Mouse (Mus musculus) natural killer cell, adult 2 months (primary cell): ENCODE results near the gene Arhgap28.

Source experiments
- DNase-seq, 2 experiments: peaks; one replicate each; pipeline ENCODE4 v3.0.0; 2022; ENCODE audit warnings: low spot score in 2 of 2

Arhgap28 gene

DNA sequence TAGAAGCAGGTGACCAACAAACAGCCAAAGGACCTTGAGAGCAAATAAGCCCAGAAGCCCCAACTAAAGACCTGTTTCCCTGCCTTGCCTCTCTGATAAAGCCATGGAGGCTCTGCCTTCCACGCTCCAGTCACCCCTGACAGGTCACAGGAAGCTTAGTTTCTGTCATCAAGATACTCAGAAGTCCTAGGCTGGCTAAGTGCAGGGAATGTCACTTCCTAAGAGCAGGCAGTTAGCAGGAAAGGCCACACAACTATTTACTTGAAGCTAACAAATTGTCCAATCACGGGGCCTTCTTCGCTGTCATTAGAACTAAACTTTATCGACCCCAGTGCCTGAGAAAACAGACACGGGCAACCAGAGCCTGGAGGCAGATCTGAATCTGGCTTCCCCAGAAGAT is 14.2 kb downstream of the Arhgap28 start:
- no peak for DNase-seq

DNA sequence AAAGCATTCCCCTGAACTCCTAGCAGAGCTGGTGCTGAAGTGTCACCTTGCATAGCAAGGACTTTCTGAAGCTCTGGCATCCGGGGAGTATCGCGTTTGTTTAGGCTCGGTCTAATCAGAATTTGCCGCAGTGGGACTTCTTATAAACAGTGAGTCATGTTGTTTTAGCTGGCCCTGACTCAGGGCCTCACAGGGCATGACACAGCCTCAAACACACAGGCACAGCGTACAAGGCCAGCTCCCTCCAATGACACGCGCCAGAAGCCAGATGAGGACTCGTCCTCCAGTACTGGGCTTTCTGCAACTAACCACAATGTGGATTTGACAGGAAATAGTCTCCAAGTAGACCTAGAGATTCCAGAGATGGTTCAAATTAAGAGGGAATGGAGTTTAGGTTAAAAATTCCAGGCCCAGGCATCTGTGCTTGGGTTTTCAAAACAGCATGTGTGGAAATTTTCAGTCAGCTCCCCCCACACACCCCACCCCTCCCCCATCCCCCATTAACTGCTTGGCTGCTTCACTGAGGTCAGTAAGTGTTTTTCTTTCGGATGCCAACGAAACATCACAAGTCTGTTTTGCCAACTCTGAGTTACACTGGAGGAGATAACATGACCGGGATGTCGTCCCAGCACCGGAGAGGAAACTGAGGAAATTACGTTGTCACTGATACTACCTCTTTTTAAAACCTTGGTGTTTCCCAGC is 14.8 kb downstream of the Arhgap28 start:
- DNase-seq: no peak

DNA sequence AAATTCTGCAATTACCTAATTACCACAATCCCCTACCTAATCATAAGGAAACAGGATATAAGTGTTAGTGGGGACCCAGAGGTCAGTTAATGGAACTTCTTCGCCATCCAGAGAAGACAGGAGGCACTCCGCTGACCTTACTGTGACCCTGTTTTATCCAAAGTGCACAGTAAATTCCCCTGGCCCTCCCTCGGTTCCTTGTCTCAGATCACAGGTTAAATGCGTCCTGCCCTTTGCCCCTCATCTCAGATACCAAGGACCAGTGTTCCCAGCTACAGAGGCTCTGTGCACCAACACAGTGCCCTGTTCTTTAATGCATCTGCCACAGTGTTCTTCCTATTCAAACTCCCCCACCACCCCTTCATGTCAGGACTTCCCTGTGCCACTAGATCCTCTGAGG is 18.4 kb downstream of the Arhgap28 start:
- no peak for DNase-seq

GRCm38 (mm10) chr17:67980573-67980972 is 23.3 kb downstream of the Arhgap28 start:
- no peak for DNase-seq

DNA sequence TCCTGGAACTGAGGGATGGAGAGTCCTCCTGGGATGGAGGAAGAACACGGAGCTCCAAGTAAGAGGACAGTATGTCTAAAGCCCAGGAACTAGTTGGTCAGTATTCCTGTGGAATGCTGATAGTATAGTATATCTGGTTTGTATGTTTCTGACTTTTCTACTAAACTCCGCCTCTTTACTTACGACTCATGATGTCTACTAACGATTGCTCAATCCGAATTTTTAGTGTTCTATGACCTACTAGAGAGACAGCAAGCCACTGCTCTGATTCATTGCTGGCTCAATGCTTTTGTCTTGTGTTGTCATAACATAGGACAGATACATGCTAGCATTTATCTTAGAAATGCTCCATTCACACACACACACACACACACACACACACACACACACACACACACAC is 24.7 kb downstream of the Arhgap28 start:
- no peak for DNase-seq

GRCm38 (mm10) chr17:67978786-67979185 is 25.1 kb downstream of the Arhgap28 start:
- DNase-seq: no peak

GRCm38 (mm10) chr17:67976465-67976864 is 27.5 kb downstream of the Arhgap28 start:
- DNase-seq: no peak

GRCm38 (mm10) chr17:67976027-67976426 is 27.9 kb downstream of the Arhgap28 start:
- no peak for DNase-seq

- no peak for DNase-seq
Observed at GRCm38 (mm10) chr17:67974679-67975078, 29.2 kb downstream of the Arhgap28 start.

GRCm38 (mm10) chr17:67966853-67967540 is 36.9 kb downstream of the Arhgap28 start:
- no peak for DNase-seq

DNA sequence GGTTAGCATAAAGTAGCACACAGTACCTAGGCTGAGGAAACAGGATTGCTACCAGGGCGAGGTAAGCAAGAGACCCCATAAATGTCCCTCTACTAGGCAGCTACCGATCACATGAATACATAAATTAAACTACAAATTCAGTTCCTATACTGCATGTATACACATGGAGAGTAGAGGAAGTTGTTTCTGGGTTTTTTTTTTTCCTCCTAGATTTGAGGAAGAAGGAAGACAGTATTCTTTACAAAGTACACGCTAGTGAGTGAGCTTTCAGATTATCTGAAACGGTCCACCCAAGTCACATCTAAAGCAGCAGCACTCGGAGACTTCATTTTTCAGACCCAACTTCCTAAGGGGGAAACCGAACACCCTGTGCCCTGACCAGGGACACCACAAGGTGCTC is 41.1 kb downstream of the Arhgap28 start:
- no peak for DNase-seq

DNA sequence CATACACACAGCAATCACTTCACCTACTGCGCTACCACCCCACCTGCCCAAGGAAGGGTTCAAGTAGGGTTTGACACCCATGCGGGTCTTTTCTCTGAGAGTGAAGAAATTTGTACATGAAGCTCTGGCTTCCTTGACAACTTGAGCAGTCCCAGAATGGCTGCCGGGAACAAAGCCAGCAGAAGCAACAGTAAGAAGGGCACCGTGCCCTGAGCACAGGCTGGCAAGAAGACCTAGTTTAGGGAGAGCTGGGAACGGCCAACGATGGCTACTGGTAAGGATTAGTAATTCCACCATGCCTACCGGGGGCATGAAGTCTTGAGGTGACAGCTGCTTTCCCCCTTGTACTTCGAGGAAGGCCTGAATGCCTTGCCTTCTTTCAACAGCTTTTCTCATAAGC is 41.9 kb downstream of the Arhgap28 start:
- DNase-seq: no peak

- DNase-seq: no peak
Observed at GRCm38 (mm10) chr17:67958909-67959308, 45.0 kb downstream of the Arhgap28 start.

DNA sequence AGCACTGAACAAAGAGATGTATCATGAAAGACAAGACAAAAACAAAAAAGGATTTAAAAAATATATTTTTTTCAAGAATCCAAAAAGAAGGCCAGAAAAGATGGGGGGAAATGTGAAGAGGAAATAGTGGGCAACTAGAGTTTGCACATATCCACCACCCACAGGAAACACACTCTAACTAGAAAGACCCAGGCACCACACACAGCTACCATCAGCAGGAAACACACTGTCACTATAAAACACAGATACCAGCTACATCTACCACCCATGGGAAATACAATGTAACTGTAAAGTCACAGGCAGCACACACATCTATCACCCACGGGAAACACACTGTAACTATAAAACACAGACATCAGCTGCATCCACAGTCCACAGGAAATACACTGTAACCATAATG is 46.3 kb downstream of the Arhgap28 start:
- no peak for DNase-seq

DNA sequence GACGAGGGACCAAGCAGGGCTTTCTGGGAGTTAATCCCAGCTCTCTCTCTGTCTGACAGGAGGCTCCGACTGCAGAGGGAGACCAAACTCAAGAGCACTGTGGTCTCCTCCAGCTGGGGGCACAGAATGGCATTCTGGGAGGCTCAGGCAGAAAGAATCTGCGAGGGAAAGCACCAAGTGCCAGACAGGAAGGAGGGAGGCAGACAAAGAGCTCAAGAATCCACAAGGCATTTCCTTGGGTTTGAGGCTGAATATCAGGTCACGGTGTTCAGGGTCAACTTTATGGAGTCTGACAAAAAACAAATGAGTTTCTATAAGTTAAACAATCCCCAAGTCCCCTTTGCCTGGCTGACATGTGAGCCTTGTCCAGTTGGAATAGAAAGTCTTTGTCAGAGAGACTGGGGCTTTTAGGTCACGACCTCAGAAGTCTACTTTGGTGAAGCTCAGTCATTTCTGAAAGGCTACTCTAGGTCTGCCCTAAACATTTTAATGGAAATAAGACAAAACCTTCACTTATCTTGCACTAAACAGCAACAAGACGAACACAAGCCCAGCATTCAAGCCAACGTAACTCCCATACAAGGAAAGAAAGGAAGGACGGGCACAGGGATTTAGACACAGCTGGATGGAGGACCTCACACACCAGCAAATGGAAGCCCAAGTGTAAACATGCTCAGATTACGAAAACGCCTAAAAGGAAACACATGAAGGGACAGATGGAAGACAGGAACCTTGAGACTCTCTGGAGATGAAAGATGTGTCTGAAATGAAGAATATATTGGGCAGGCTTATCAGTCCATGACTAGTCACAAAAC is 47.8 kb downstream of the Arhgap28 start:
- no peak for DNase-seq

DNA sequence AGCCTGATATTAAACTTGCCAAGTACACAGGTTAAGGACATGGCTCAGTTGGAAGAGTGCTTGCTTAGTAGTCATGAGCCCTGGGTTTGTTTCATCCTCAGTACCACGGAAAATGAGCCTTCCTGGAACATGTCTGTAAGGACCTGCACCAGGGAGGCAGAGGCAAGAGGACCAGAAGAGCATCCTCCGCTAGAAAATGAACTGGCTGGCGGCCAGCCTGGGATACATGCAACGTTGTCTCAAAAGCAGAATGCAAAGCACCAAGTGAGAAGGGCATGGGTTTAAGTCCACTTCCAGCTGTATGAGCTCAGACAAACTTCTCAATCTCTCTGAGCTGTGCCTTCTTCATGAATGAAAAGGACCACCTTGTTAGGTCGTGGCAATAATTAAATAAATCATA is 49.0 kb downstream of the Arhgap28 start:
- DNase-seq: no peak

GRCm38 (mm10) chr17:67950523-67951213 is 53.3 kb downstream of the Arhgap28 start:
- no peak for DNase-seq

- DNase-seq: no peak
Observed at GRCm38 (mm10) chr17:67948601-67949000, 55.3 kb downstream of the Arhgap28 start.

DNA sequence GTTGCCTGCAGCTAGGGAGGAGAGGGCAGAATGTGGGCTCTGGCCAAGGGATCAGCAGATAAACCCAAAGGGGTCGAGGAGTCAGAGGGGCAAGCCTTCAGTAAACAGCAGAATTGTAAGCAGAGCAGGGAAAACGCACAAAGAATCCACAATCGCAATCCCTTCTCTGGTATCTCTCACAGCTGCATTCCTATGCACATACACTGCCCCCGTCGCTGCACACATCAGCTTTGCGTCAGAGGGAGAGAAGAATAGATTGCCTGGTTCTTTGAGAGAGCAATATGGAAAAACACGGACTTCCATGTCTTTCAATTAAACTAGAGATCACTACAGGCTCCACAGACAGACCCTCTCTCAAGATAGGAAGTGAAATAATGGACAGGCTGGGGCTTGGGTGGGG is 58.5 kb downstream of the Arhgap28 start:
- DNase-seq: no peak

DNA sequence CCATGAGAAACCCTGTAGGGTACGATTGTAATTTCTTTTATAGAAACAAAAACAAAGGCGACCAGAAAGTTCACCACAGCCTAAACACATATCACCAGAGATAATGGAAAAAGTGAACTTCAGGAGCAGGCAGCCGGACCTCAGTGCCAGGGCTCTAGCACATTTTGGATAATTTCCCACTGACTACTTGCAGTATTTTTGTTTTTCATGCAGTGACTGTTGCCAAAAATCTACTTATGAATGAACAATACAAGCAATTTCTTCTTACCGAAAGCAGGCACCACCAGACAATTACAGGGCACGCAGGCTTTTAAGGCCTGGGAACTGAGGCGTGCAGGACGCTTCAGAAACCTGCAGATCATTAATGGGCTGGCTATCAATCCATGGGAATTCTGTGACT is 59.7 kb downstream of the Arhgap28 start:
- no peak for DNase-seq

GRCm38 (mm10) chr17:67941026-67941425 is 62.9 kb downstream of the Arhgap28 start:
- no peak for DNase-seq

GRCm38 (mm10) chr17:67937050-67937449 is 66.9 kb downstream of the Arhgap28 start:
- DNase-seq: no peak
